Mouse (Mus musculus) lung, adult 2 months (tissue): ENCODE measurements around the gene Lemd2. TPM values are rescaled to one million over a fixed set of nuclear protein-coding genes. Genes with fewer than 3 reads are reported as not detected.

ENCODE experiments used
- DNase-seq: peaks from one replicate; pipeline ENCODE4 v3.0.0; 2022
- H3K4me1 ChIP-seq: fragments of 200-500 bp; 2 replicates; pipeline ENCODE4 v1.6.1; 2011; ENCODE audit warnings: low read length; ENCODE audit not compliant: control insufficient read depth, insufficient read depth
- H3K4me3 ChIP-seq: fragments of 200-500 bp; replicated peaks from 2 replicates; pipeline ENCODE3; 2011; ENCODE audit warnings: low read depth, mild to moderate bottlenecking, control low read depth, low read length; ENCODE audit errors: extremely low read depth
- CTCF ChIP-seq: fragments of 200-500 bp; IDR thresholded peaks from 2 replicates; pipeline ENCODE4 v1.5.1; 2011; ENCODE audit warnings: mild to moderate bottlenecking, low read length, control low read depth; ENCODE audit not compliant: insufficient read depth
- POLR2A ChIP-seq: fragments of 200-500 bp; IDR thresholded peaks from 2 replicates; pipeline ENCODE4 v1.6.1; 2011; ENCODE audit warnings: low read depth, mild to moderate bottlenecking, control low read depth, low read length, borderline replicate concordance; ENCODE audit errors: extremely low read depth
- WGBS: fragments of 180-500 bp; shearing (Covaris S2); methylation state at CpG from one replicate; pipeline ENCODE4 v1.1.7; 2018; 5-methylcytosine and 5-hydroxymethylcytosine counted together
- polyA plus RNA-seq: library from polyadenylated mRNA; depleted of rRNA; stranded (reverse); fragments of >200 nt; gene quantifications from 2 replicates; pipeline ENCODE4 v1.2.3, GENCODE M21; 2012; rRNA removed

Gene Lemd2
- polyA plus RNA-seq, result 89.9 and 99.7 TPM in 2 replicates

DNA sequence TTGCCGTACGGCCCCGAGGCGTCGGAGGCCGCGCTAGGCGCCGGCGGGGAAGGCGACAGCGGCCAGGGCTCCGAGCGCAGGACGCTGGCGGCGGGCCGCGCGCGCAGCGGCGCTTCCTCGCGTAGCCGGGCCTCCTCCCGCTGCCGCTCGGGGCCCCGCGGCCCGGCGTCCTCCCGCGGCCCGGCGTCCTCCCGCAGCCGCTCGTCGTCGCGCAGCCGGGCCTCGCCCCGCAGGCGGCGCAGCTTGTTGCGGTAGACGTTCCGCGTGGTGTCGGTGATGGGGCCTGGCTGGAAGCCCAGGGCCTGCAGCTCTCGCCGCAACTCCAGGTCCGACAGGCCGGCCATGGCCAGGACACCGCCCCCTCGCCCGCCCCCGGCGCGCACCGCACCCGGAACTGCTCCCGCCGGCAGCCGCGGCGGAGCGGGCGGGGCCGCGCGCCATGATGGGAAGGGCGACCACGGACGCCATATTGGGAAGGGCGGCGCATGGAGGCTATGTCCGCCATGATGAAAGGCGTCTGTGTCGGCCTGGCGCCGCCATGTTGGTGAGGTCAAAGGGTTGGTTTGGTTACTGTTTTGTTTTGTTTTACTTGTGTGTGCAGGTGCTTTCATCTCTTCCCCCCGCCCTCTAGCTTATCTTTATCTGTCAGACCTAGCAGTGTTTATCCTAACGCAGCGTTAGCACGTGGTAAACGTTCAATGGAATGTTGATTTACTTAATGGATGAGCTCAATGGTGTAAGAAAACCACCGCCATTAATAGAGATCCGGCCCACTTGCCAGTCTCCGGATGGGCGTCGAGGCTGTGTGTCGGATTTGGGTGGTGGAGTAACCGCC is at the start of gene Lemd2:
TSS of gene Lemd2 (minus strand) at position 395 of the 835 bp plus-strand sequence.
- Histone ChIP-seq H3K4me1 (0 out of 2 replicates have a peak, but pooled peaks cover 3% of the 10 kb centered on the region), H3K4me3 (peak within 1 kb of the TSS; percentile 99)
- WGBS, result 2% methylated on average over 97 of the region's 97 CpGs
- peak; percentile 96 for DNase-seq
- no peak for TF ChIP-seq CTCF
- peak; percentile 73; the same call in 1 of the 2 replicates for TF ChIP-seq POLR2A

DNA sequence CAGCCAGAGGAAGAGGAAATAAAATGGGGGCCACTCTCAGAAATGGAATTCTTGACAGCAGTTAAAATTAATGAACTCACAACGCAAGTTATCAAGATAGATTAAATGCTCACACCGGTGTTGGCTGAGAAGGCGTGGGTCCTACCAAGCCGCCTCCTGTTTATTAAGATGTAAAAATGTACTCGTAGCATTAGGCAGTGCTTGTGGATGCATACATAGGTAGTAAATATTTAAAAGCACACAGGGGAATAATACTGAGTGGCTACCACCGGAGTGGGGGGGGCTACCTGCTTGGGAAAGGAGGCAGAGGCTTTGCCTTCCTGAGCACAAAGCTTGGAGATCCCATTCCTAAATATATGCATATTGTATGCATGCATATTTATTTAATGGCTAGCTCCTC is 46.9 kb upstream of the Lemd2 start:
- DNase-seq, result no peak
- H3K4me1 ChIP-seq, result no peaks in the 10 kb centered on the region
- TF ChIP-seq POLR2A (no peak), CTCF (no peak)
- no peak overlapping the region for H3K4me3 ChIP-seq
- WGBS, result 63% methylated on average over 6 of the region's 6 CpGs

DNA sequence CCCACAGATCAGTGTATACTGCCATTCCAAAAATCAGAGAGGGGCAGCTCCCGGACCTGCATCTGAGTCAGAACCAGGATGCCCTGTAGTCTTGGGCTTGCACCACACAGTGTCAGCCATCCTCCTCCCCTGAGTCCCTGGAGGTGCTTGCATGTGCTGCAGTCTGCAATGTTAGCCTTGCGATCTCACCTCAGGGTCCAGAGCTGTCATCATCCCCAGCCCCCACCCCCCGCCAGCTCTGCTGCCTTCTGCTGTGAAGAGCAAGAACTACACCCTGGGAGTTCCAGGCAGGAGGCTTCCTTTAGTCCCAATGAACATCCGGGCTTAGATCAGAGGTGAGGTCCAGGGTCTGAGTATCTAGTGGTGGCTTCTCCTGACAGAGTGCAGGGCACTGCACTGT is 46.2 kb upstream of the Lemd2 start:
- DNase-seq, result no peak
- 26% methylated on average over 4 of the region's 4 CpGs for WGBS
- TF ChIP-seq POLR2A, result no peak
- TF ChIP-seq CTCF, result 0 out of 2 replicates have a peak, but pooled peaks have one; percentile 10

DNA sequence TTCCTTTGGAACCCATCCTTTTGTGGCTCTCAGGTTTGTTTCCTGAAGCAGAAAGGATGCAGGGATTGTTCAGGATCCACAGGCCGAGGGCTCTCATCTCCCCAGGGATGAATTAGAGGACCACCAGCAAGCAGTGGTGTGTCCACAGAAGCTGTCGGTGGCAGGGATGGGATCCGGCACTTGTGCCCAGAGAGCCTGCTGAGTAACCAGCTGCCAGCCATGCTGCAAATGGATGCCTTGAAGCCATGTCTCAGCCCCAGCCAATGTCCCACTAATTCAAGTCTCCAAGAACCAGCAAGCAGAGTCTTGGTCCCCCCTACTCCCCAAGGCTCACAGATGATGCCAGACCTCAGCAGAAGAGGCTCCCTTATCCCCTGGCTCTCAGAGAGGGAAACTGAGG is 44.8 kb upstream of the Lemd2 start:
- TF ChIP-seq POLR2A (no peak), CTCF (no peak)
- no peak for DNase-seq
- WGBS, result 60% methylated on average over 3 of the region's 3 CpGs
- no peaks in the 10 kb centered on the region for H3K4me1 ChIP-seq
- no peak overlapping the region for H3K4me3 ChIP-seq

More for the DNA sequence above, 46.2 kb upstream of the Lemd2 start:
- H3K4me3 ChIP-seq, result no peak overlapping the region
- no peaks in the 10 kb centered on the region for H3K4me1 ChIP-seq

DNA sequence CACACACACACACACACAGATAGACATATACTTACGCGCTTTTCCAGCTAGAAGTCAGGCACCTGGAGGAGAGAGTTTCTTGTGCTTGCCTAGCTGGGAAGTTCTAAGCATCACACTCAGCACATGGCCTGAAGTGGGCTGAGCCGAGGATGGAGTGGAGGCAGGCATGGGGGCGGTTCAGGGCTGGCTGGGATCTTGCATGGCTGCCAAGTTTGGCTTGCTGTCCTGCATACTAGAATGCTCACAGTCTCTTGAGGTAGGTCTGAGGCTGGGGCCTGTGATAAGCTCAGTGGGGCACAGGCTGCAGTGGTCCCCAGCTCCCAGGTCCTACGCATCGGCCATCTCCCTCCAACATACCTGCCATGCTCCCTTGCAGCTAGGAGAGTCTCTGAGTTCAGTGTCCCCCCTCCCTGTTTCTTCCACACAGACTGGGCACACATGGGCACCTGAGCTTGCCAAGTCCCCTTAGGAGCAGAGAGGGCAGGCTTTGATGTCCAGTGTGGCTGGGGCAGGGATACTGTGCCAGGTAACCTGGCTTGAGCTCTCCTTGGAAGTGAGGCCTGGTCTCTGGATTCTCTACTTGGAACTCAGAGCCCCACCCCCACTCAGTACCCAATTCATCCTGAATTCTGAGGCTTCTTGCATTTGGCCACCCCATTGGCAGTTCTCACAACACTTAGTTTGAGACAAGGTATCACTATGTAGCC is 43.6 kb upstream of the Lemd2 start:
- 74% methylated on average over 6 of the region's 6 CpGs for WGBS
- TF ChIP-seq POLR2A, result no peak
- TF ChIP-seq CTCF, result no peak

DNA sequence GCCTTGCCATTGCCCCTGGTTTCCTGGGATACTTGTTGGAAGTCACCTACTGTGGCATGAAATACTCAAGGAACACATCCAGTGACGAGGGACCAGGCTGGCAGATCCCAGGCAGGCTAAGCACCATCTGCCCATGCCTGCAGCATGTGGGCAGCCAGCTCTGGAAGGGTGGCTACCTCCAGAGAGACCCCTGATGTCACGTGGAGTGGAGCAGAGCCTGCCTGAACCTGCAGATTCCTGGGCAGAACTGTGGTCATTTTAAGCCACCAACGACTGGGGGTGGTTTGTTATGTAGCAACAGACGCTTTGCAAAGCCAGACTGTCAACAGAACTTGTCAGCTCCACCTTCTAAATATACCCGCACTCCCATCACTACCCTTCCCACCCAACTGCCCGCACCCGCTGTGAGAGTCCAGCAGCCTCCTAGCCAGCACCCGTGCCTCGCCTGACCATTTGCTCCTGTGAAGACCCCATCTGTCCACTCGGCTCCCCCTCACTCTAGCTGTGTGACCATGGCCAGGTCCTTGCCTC is 41.6 kb upstream of the Lemd2 start:
- no peak for DNase-seq

More for the DNA sequence above, 43.6 kb upstream of the Lemd2 start:
- H3K4me3 ChIP-seq, result no peak overlapping the region
- peaks cover 1% of the 10 kb centered on the region for H3K4me1 ChIP-seq
- DNase-seq, result no peak

DNA sequence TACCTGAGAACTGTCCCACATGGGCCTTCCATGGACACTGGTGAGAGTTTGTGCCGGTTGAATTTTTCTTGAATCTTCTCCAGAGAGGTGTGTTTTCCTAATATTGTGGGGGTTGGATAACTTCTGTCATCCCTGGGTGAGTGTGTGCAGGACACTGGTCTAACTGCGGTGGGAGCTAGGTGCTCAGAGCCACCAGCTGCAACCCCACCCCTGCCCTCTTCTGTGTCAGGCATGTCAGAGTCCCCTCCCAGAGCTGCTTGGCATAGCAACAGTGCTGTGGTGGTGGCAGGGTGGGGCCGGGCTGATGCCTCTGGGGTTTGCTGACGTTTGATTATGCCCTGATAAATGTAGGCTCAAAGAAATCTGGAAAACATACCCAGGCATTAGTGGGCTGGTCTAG is 40.6 kb upstream of the Lemd2 start:
- WGBS, result 68% methylated on average over 4 of the region's 4 CpGs
- TF ChIP-seq CTCF, result no peak
- TF ChIP-seq POLR2A, result no peak
- no peak overlapping the region for H3K4me3 ChIP-seq
- DNase-seq, result no peak
- peaks cover 21% of the 10 kb centered on the region for H3K4me1 ChIP-seq

More for the DNA sequence above, 41.6 kb upstream of the Lemd2 start:
- no peak overlapping the region for H3K4me3 ChIP-seq
- 54% methylated on average over 10 of the region's 10 CpGs for WGBS
- TF ChIP-seq CTCF (no peak), POLR2A (no peak)
- peaks cover 18% of the 10 kb centered on the region for H3K4me1 ChIP-seq

DNA sequence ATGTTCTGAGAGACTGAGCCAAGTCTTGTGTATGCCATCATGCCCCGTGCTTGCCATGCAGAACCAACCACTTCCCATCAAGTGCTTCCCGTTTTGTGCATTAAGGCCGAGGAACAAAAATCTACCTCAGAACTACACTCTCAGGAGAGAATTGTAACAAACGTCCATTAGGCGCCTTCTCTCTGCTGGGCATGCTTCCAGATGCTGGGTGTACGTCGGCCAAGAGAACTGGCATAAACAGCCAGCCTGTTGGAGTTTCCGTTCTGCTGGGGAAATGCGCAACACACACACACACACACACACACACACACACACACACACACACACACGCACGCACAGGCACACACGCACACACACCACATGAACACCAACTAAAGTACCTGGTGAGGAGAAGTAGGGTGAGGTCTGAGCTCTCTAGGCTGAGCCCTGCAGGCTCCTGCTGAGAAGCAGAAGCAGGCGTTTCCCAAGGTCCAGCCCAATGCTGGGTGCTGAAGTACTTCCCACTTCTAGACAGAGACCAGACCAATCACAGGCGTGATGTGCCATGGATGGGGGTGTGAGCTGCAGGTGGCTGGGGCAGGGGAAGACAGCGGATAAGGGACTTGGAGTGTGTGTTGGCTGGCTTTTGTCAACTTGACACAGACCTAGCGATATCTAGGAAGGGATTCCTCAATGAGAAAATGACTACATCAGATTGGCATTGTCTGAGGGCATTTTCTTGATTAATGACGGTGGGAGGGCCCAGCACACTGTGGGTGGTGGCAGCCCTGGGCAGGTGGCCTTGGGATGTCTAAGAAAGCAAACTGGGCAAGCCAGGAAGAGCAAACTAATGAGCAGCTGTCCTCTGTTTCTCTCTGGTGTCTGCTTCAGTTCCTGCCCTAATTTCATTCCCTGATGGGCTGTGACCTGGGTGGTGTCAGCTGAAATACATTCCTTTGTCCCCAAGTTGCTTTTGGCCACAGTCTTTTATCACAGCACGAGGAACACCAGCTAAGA is 38.2 kb upstream of the Lemd2 start:
- peaks cover 27% of the 10 kb centered on the region for H3K4me1 ChIP-seq
- WGBS, result 11% methylated on average over 18 of the region's 18 CpGs
- TF ChIP-seq POLR2A, result peak; percentile 42; the same call in 1 of the 2 replicates
- TF ChIP-seq CTCF, result no peak
- DNase-seq, result peak; percentile 56
- H3K4me3 ChIP-seq, result peak overlapping the region; percentile 50
